Mouse (Mus musculus): ENCODE measurements around the gene Btnl4. TPM values are rescaled to one million over a fixed set of nuclear protein-coding genes. Genes with fewer than 3 reads are reported as not detected.

Btnl4 gene
- total RNA-seq, 1 experiment from 2014 or later = not detected

GRCm38 (mm10) chr17:34448473-34449041 is 28.6 kb downstream of the Btnl4 start:
- ATAC-seq (replicated peaks in 1 of 2; ENCODE audit: insufficient read depth in 1 of 2, low FRiP score in 2 of 2, low TSS enrichment in 1 of 2, low read depth in 1 of 2, poor library complexity in 2 of 2, severe bottlenecking in 2 of 2) = peak; percentile 26 to 27; a peak in 2 of 4 replicates

GRCm38 (mm10) chr17:34441990-34442389 is 35.1 kb downstream of the Btnl4 start:
- ATAC-seq (replicated peaks in 1 of 2; ENCODE audit: insufficient read depth in 1 of 2, low FRiP score in 2 of 2, low TSS enrichment in 1 of 2, low read depth in 1 of 2, poor library complexity in 2 of 2, severe bottlenecking in 2 of 2) = no peak

- ATAC-seq (replicated peaks in 1 of 2; ENCODE audit: insufficient read depth in 1 of 2, low FRiP score in 2 of 2, low TSS enrichment in 1 of 2, low read depth in 1 of 2, poor library complexity in 2 of 2, severe bottlenecking in 2 of 2) = peak in 1 of 2 experiments; percentile 43; a peak in 3 of 4 replicates
Observed at GRCm38 (mm10) chr17:34439795-34440194, 37.3 kb downstream of the Btnl4 start.

GRCm38 (mm10) chr17:34438588-34438987 is 38.5 kb downstream of the Btnl4 start:
- ATAC-seq (replicated peaks in 1 of 2; ENCODE audit: insufficient read depth in 1 of 2, low FRiP score in 2 of 2, low TSS enrichment in 1 of 2, low read depth in 1 of 2, poor library complexity in 2 of 2, severe bottlenecking in 2 of 2) = no peak

- ATAC-seq (replicated peaks in 1 of 2; ENCODE audit: insufficient read depth in 1 of 2, low FRiP score in 2 of 2, low TSS enrichment in 1 of 2, low read depth in 1 of 2, poor library complexity in 2 of 2, severe bottlenecking in 2 of 2) = peak; percentile 54 to 61
Observed at GRCm38 (mm10) chr17:34437606-34438005, 39.5 kb downstream of the Btnl4 start.

GRCm38 (mm10) chr17:34437120-34437519 is 40.0 kb downstream of the Btnl4 start:
- ATAC-seq (replicated peaks in 1 of 2; ENCODE audit: insufficient read depth in 1 of 2, low FRiP score in 2 of 2, low TSS enrichment in 1 of 2, low read depth in 1 of 2, poor library complexity in 2 of 2, severe bottlenecking in 2 of 2) = peak; percentile 46 to 49; a peak in 2 of 4 replicates

GRCm38 (mm10) chr17:34427597-34427996 is 49.5 kb downstream of the Btnl4 start:
- no peak for ATAC-seq (replicated peaks in 1 of 2; ENCODE audit: insufficient read depth in 1 of 2, low FRiP score in 2 of 2, low TSS enrichment in 1 of 2, low read depth in 1 of 2, poor library complexity in 2 of 2, severe bottlenecking in 2 of 2)

- peak in 1 of 2 experiments; percentile 76; a peak in 2 of 4 replicates for ATAC-seq (replicated peaks in 1 of 2; ENCODE audit: insufficient read depth in 1 of 2, low FRiP score in 2 of 2, low TSS enrichment in 1 of 2, low read depth in 1 of 2, poor library complexity in 2 of 2, severe bottlenecking in 2 of 2)
Observed at GRCm38 (mm10) chr17:34420014-34420413, 57.1 kb downstream of the Btnl4 start.

Other genes starting within 250 kb of the Btnl4 start
- gene H2-Ob, start 238.4 kb downstream of the Btnl4 start, total RNA-seq (2017) = 60.2 and 91.1 TPM in 2 replicates
- 155 and 159 TPM in 2 replicates for gene H2-Ab1, start 219.6 kb downstream of the Btnl4 start, total RNA-seq (2017)
- 66.5 and 77.4 TPM in 2 replicates for gene H2-Aa, start 189.5 kb downstream of the Btnl4 start, total RNA-seq (2017)
- gene H2-Eb1, start 171.5 kb downstream of the Btnl4 start, total RNA-seq (2017) = 64.4 and 73.0 TPM in 2 replicates
- 0.06 TPM in 1 of 2 replicates, not detected in the other for gene H2-Eb2, start 151.7 kb downstream of the Btnl4 start, total RNA-seq (2017)
- gene Btnl2, start 122.5 kb downstream of the Btnl4 start, total RNA-seq (2017) = not detected in 2 replicates
- not detected in 2 replicates for gene Btnl1, start 100.2 kb downstream of the Btnl4 start, total RNA-seq (2017)
- 1.2 and 8.6 TPM in 2 replicates for gene BC051142, start 78.5 kb downstream of the Btnl4 start, total RNA-seq (2017)
- not detected in 2 replicates for gene Btnl6, start 40.0 kb upstream of the Btnl4 start, total RNA-seq (2017)
- 0.35 and 0.56 TPM in 2 replicates for gene Notch4, start 87.0 kb upstream of the Btnl4 start, total RNA-seq (2017)
- 27.3 and 31.2 TPM in 2 replicates for gene Gpsm3, start 112.5 kb upstream of the Btnl4 start, total RNA-seq (2017)
- 33.1 and 51.5 TPM in 2 replicates for gene Pbx2, start 113.9 kb upstream of the Btnl4 start, total RNA-seq (2017)
- 1.5 and 2.4 TPM in 2 replicates for gene Ager, start 120.5 kb upstream of the Btnl4 start, total RNA-seq (2017)
- 6.6 and 18.0 TPM in 2 replicates for gene Rnf5, start 126.4 kb upstream of the Btnl4 start, total RNA-seq (2017)
- gene Agpat1, start 126.9 kb upstream of the Btnl4 start, total RNA-seq (2017) = 21.9 and 22.8 TPM in 2 replicates
- gene Egfl8, start 138.7 kb upstream of the Btnl4 start, total RNA-seq (2017) = 1.3 and 4.5 TPM in 2 replicates
- gene Ppt2, start 151.2 kb upstream of the Btnl4 start, total RNA-seq (2017) = 23.2 and 27.6 TPM in 2 replicates
- gene Prrt1, start 152.2 kb upstream of the Btnl4 start, total RNA-seq (2017) = 0.13 TPM in 1 of 2 replicates, not detected in the other
- gene Fkbpl, start 167.4 kb upstream of the Btnl4 start, total RNA-seq (2017) = 24.1 and 35.8 TPM in 2 replicates
- gene Atf6b, start 169.8 kb upstream of the Btnl4 start, total RNA-seq (2017) = 12.3 and 19.9 TPM in 2 replicates
- gene Tnxb, start 193.2 kb upstream of the Btnl4 start, total RNA-seq (2017) = 0.05 TPM in 1 of 2 replicates, not detected in the other